Mouse (Mus musculus) testis, adult 2 months (tissue): ENCODE measurements around the gene Rps3a1. TPM values are rescaled to one million over a fixed set of nuclear protein-coding genes. Genes with fewer than 3 reads are reported as not detected.
"Not testable (repeated sequence)": the region's sequence is repeated elsewhere in the genome, so short reads cannot be mapped to it uniquely, and the experiment has no call there.

Experiments
- H3K27ac ChIP-seq: fragments of 200-500 bp; 2 replicates; pipeline ENCODE4 v1.5.1; 2012; ENCODE audit warnings: low read depth, low read length; ENCODE audit not compliant: control insufficient read depth, insufficient read depth
- H3K27me3 ChIP-seq: fragments of 200-500 bp; 2 replicates; pipeline ENCODE4 v1.6.1; 2012; ENCODE audit warnings: mild to moderate bottlenecking, low read length, moderate library complexity; ENCODE audit not compliant: control insufficient read depth, insufficient read depth
- H3K36me3 ChIP-seq: fragments of 200-500 bp; 2 replicates; pipeline ENCODE4 v1.6.1; 2012; ENCODE audit warnings: mild to moderate bottlenecking, low read length; ENCODE audit not compliant: control insufficient read depth, insufficient read depth
- H3K4me1 ChIP-seq: fragments of 200-500 bp; 2 replicates; pipeline ENCODE4 v1.6.1; 2012; ENCODE audit warnings: low read length; ENCODE audit not compliant: control insufficient read depth, insufficient read depth
- H3K4me3 ChIP-seq: fragments of 200-500 bp; 2 replicates; pipeline ENCODE4 v1.5.1; 2012; ENCODE audit warnings: low read depth, mild to moderate bottlenecking, low read length, moderate library complexity, mixed read lengths; ENCODE audit not compliant: control insufficient read depth
- CTCF ChIP-seq: fragments of 200-500 bp; IDR thresholded peaks from 2 replicates; pipeline ENCODE4 v1.5.1; 2012; ENCODE audit warnings: low read depth, mild to moderate bottlenecking, inconsistent platforms, low read length, moderate library complexity; ENCODE audit not compliant: control insufficient read depth, insufficient read depth, insufficient replicate concordance
- POLR2A ChIP-seq: fragments of 200-500 bp; IDR thresholded peaks from 2 replicates; pipeline ENCODE4 v1.6.1; 2012; ENCODE audit warnings: low read depth, mild to moderate bottlenecking, inconsistent platforms, low read length, moderate library complexity; ENCODE audit not compliant: control insufficient read depth
- polyA plus RNA-seq: library from polyadenylated mRNA; depleted of rRNA; stranded (reverse); fragments of >200 nt; gene quantifications from 2 replicates; pipeline ENCODE4 v1.2.3, GENCODE M21; 2012

The Rps3a1 gene
- polyA plus RNA-seq, 1 experiment: 89.9 TPM

DNA sequence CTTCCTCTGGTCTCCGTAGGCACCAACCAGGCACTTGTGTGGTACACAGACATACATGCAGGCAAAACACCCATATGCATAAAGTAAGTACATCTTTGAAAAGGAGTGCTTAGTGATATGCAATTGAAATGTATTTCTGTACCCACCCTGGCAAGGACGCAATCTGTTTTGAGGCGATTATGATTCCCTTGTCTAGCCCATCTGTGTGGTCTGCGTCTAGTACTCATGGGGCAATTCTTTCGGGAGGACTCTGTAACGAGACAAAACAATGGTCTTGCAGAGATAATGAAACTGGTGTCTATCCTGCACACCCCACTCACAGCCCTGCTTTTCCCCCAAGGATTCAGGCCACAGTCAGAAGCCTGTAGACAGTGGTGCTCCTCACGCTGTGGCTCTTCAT, 29.7 kb downstream of the Rps3a1 start:
- TF ChIP-seq POLR2A (no peak), CTCF (no peak)
- H3K4me3 ChIP-seq: no peak overlapping the region

DNA sequence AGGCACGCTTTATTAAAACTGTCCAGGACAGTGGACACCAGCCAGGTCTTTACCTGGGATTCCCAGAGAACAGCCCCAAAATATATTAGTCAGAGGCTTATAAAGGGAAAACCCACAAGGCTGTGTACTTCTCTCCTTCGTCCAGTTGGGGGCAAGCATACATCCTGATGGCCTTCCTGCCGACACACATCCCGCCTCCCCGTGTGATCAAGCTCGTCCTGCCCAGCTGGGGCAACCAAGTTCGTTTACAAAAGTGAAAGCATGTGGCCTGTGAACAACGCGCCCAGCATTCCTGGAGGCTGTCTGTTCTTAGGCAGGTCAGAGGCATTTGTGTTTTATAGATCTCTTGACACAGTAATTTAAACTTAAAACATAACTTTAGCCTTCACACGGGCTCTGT, 32.4 kb downstream of the Rps3a1 start:
- H3K27ac ChIP-seq: no peak overlapping the region
- H3K4me3 ChIP-seq: no peak overlapping the region
- no peaks in the 10 kb centered on the region for H3K36me3 ChIP-seq
- no peaks in the 10 kb centered on the region for H3K4me1 ChIP-seq
- H3K27me3 ChIP-seq: no peaks in the 10 kb centered on the region
- no peak for TF ChIP-seq POLR2A
- peak; percentile 40; the same call in 1 of the 2 replicates for TF ChIP-seq CTCF

More for the DNA sequence above, 29.7 kb downstream of the Rps3a1 start:
- no peaks in the 10 kb centered on the region for H3K27me3 ChIP-seq
- no peaks in the 10 kb centered on the region for H3K4me1 ChIP-seq
- H3K36me3 ChIP-seq: no peaks in the 10 kb centered on the region
- no peak overlapping the region for H3K27ac ChIP-seq

DNA sequence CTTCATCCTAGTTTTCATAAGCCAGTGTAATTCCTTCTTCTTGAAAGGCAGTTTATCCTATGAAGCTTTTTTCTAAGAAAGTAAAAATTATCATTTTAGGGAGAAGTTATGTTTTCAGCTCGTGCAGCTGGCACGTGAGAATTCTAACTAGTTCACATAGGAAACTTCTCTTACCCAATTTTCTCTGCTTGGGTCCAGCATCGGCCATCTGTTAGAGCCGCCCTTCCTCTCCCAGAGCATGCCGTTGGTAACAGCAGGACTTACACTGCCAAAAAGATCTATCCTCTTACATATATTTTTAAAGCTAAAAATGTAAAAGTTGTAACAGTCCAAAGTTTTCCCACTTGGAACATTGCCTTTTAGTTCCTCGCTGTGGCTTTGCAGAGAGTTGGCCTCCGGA, 33.4 kb downstream of the Rps3a1 start:
- Histone ChIP-seq H3K36me3 (no peaks in the 10 kb centered on the region), H3K27me3 (no peaks in the 10 kb centered on the region), H3K27ac (peak overlapping the region; percentile 25; the same call in 1 of the 2 replicates), H3K4me3 (no peak overlapping the region), H3K4me1 (no peaks in the 10 kb centered on the region)
- TF ChIP-seq POLR2A: no peak

DNA sequence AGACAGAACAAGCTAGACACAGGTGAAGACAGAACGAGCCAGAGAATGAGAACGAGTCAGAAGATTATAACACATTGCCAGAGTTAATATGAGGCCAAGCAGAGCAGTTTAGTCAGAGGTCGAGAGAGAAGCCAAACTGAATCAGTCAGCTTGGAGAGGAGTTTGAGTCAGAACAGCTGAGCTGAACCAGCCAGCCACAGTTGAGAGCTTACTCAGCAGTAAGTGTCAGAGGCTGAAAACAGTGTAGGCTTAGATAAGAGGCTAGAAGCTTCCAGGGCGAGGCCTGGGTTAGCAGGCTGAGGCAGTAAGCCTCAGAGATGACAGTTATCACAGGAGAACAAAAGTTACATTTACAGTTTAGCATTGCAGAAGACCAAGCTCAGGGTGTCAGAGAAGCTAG, 33.9 kb downstream of the Rps3a1 start:
- Histone ChIP-seq H3K4me1 (no peaks in the 10 kb centered on the region), H3K27me3 (no peaks in the 10 kb centered on the region), H3K36me3 (no peaks in the 10 kb centered on the region), H3K27ac (peak overlapping the region; percentile 25; the same call in 1 of the 2 replicates), H3K4me3 (no peak overlapping the region)
- TF ChIP-seq CTCF (no peak), POLR2A (no peak)

DNA sequence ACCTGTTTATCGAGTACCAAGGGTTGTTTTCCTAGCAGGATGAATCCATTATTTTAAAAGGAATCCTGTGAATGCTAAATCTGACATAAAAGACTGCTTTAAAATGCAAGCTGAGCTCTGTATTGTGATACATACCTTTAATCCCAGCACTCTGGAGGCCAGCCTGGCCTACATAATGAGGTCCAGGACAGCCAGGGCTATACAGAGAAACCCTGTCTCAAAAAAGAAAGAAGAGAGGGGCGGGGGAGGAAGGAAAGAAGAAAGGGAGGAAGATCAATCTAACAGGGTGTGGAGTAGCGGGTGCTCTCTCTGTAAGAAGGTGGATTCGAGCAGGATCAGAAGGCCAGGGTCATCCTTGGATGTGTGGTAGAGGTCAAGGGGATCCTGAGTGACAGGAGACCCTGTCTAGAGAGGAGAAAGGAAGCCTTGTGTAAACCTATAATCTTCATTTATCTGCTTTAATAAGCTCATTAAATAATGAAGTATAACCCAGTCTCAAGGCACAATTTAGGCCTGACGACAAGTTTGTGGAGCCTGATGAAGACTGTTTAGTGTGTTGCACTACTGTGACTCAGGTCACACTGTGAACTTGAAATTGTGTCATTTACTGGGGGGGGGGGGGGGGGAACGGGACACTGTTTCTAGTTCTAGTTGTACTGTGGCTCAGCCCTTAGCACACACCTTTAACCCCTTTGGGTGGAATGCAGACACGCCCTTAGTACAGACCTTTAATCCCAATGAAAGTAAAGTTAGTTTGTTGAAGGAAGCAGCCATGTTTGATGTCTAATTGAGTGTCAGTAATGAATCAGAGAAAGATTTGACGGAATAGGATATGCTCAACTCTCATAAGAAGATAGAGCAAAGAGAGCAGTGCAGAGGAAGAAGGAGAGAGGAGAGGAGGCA, 34.6 kb downstream of the Rps3a1 start:
- Histone ChIP-seq H3K4me1 (no peaks in the 10 kb centered on the region), H3K36me3 (no peaks in the 10 kb centered on the region), H3K27me3 (no peaks in the 10 kb centered on the region), H3K4me3 (no peak overlapping the region), H3K27ac (no peak overlapping the region; the same call in 1 of the 2 replicates)
- TF ChIP-seq POLR2A: no peak
- TF ChIP-seq CTCF: no peak

DNA sequence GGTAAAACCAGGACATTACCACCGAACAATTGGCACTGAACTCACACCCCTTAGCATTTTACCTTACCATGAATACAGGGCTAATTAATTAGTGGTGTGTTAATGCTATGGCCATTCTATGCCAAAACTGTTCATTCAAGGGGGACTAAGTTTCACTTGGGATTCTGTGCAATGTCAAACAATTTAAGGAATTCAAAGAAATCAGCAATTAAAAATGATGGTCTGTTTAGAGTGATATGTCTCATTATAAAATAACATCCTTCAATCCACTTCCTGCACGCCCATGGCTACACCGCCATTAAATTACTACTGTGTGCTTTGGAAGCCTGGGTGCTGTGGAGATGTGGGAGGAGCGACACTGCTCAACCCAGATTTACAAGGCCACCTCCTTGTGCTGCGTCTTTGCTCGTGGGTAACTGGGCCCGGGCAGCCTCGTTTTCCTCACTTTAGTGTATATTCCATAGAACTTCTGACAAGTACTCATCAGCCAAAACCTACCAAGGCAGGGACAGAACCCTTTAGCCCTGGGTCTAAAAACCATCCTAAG, 36.3 kb downstream of the Rps3a1 start:
- Histone ChIP-seq H3K4me3 (no peak overlapping the region), H3K27me3 (no peaks in the 10 kb centered on the region), H3K27ac (no peak overlapping the region), H3K36me3 (no peaks in the 10 kb centered on the region), H3K4me1 (no peaks in the 10 kb centered on the region)
- no peak for TF ChIP-seq CTCF
- no peak for TF ChIP-seq POLR2A

DNA sequence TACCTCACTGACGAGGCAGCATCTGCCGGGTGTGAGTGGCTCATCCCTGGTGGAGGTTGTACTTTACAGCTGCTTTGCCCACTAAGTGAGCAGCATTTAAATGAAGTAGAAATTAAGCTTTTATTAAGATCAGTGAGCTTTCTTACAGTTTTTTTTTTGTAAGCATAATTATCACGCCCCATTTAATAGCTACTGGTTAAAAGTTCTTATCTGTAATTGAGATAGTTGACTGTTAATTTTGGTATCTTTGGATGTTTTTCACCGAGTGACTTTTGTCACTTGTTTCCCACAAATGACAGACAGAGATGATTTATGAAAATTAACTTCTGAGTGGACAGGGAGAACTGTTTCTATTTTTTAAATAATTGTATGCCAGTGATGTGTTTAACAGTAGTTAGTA, 37.6 kb downstream of the Rps3a1 start:
- H3K4me1 ChIP-seq: no peaks in the 10 kb centered on the region
- H3K27ac ChIP-seq: no peak overlapping the region
- no peak overlapping the region for H3K4me3 ChIP-seq
- H3K27me3 ChIP-seq: no peaks in the 10 kb centered on the region
- TF ChIP-seq POLR2A (no peak), CTCF (no peak)
- H3K36me3 ChIP-seq: no peaks in the 10 kb centered on the region

DNA sequence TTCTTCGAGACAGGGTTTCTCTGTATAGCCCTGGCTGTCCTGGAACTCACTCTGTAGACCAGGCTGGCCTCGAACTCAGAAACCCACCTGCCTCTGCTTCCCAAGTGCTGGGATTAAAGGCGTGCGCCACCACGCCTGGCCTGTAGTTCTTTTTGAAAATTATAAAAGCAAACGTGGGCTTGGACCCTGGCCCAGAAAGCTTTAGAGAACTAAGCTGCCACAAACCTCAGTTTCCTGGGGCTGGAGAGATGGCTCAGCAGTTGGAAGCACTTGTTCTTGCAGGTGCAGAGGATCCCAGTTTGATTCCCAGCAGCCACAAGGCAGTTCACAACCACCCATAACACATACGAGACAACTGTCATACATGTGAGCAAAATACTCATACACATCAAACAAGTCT, 38.1 kb downstream of the Rps3a1 start:
- not testable (repeated sequence) for H3K36me3 ChIP-seq

More for the DNA sequence above, 38.1 kb downstream of the Rps3a1 start:
- H3K4me3 ChIP-seq, H3K27ac ChIP-seq, H3K27me3 ChIP-seq, H3K4me1 ChIP-seq: not testable (repeated sequence)
